Mouse (Mus musculus) G1E (cell line): Measurements from ENCODE around the gene Zdhhc24. TPM values are rescaled to one million over a fixed set of nuclear protein-coding genes. Genes with fewer than 3 reads are reported as not detected.
A peak's percentile ranks its signal among the peaks of the same experiment; 100 is the strongest.

Source experiments
- ATAC-seq: 2 replicates; pipeline ENCODE4 v1.8.0; 2016; ENCODE audit warnings: mild to moderate bottlenecking; ENCODE audit not compliant: insufficient number of reproducible peaks, poor library complexity, low FRiP score, severe bottlenecking; ENCODE audit errors: extremely low read depth
- DNase-seq: peaks from one replicate; pipeline ENCODE4 v3.0.0; 2012; ENCODE audit warnings: low spot score
- H3K27me3 ChIP-seq: 2 replicates; pipeline ENCODE4 v1.6.1; 2012; ENCODE audit warnings: mild to moderate bottlenecking, low read length, inconsistent platforms; ENCODE audit not compliant: insufficient read depth
- H3K36me3 ChIP-seq: replicated peaks from 2 replicates; pipeline ENCODE3; 2012; ENCODE audit warnings: mild to moderate bottlenecking, inconsistent platforms
- H3K4me1 ChIP-seq: 2 replicates; pipeline ENCODE4 v1.6.1; 2012; ENCODE audit warnings: low read depth, low read length, inconsistent platforms, mixed read lengths; ENCODE audit not compliant: insufficient read depth
- H3K4me3 ChIP-seq: 2 replicates; pipeline ENCODE4 v1.5.1; 2012; ENCODE audit warnings: low read depth, mild to moderate bottlenecking, inconsistent platforms, low read length, moderate library complexity, mixed read lengths
- H3K9me3 ChIP-seq: replicated peaks from 2 replicates; pipeline ENCODE4 v1.6.1; 2012; ENCODE audit warnings: inconsistent platforms
- CTCF ChIP-seq: IDR thresholded peaks from 2 replicates; pipeline ENCODE4 v1.5.1; 2012; ENCODE audit warnings: low read depth, low read length, inconsistent platforms, mixed read lengths
- GATA1 ChIP-seq: IDR thresholded peaks from 2 replicates; pipeline ENCODE4 v1.6.1; 2012; ENCODE audit warnings: borderline replicate concordance, low read length, inconsistent platforms, mixed read lengths
- GATA2 ChIP-seq: IDR thresholded peaks from 2 replicates; pipeline ENCODE4 v1.6.1; 2012; ENCODE audit warnings: low read depth, low read length, inconsistent platforms, borderline replicate concordance
- POLR2AphosphoS5 ChIP-seq: IDR thresholded peaks from 2 replicates; pipeline ENCODE4 v1.6.1; 2012; ENCODE audit warnings: low read depth, low read length, inconsistent platforms; ENCODE audit not compliant: insufficient replicate concordance
- TAL1 ChIP-seq: conservative IDR thresholded peaks from 2 replicates; pipeline ENCODE4 v1.6.1; 2012; ENCODE audit warnings: low read depth, low read length, inconsistent platforms, mixed read lengths
- polyA plus RNA-seq: library from polyadenylated mRNA; stranded (reverse); fragments of >175 nt; gene quantifications from 2 replicates; pipeline ENCODE4 v1.2.3, GENCODE M21; 2012
- total RNA-seq, 2 experiments: library from RNA; stranded (forward) in 1 of 2; stranded (reverse) in 1 of 2; fragments of 200-1000 nt in 1 of 2; fragments of >200 nt in 1 of 2; fragmentation: Nextera tagmentation in 1 of 2; gene quantifications; 2 replicates each; pipeline ENCODE4 v1.2.3; 2014 to 2017

Gene Zdhhc24
- total and polyA plus RNA-seq, 3 experiments: 2.0 to 19.5 (median 13.9) TPM

DNA sequence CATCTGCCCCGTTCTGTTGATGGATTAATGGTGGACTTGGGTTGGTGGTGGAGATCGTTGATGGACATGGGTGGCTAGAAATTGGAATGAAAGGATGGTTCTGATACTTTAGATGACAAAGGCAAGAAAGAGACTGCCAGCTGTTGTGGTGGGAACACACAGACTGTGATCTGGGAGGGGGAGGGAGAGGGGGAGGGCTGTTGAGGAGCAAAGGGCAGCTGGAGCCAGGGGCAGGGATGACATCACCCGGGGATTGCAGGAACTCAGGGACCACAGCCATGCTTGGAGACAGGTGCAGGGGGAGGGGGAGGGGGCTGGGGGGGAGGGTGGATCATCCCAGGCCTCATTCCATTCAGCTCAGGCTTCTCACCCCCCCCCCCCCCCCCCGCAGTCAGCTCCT lies 2.2 kb upstream of the Zdhhc24 start:
- H3K9me3 ChIP-seq: no peaks in the 10 kb centered on the region
- DNase-seq (no peak), ATAC-seq (no peak)
- peaks cover 16% of the 10 kb centered on the region for H3K36me3 ChIP-seq
- H3K4me1 ChIP-seq: peaks cover 33% of the 10 kb centered on the region
- no peak overlapping the region for H3K4me3 ChIP-seq
- TF ChIP-seq TAL1 (no peak), CTCF (no peak)
- H3K27me3 ChIP-seq: peaks cover 36% of the 10 kb centered on the region

DNA sequence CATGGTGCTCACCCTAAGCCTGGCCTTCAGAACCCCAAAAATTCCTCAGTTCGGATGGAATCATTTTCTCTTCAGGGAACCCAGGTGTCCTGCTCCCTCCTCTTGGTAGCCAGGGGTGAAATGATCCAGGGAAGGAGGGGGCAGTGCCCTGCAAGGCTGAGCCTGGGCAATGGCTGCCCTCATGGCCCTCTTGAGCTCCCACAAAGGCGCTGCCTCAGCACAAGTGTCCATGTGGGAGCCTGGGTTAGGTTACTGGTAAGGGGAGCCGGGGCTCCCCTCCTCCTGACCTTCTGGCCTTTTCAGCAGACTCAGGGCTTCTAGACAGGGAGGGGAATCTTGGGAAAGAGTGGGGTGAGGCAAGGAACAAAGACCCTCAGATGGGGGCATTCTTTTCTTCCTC lies 1.7 kb upstream of the Zdhhc24 start:
- DNase-seq (no peak), ATAC-seq (no peak)
- Histone ChIP-seq H3K9me3 (no peaks in the 10 kb centered on the region), H3K4me1 (peaks cover 37% of the 10 kb centered on the region), H3K36me3 (peaks cover 21% of the 10 kb centered on the region), H3K27me3 (peaks cover 32% of the 10 kb centered on the region), H3K4me3 (no peak overlapping the region)
- TF ChIP-seq GATA1: no peak
- TF ChIP-seq CTCF: no peak
- no peak for TF ChIP-seq TAL1
- no peak for TF ChIP-seq POLR2AphosphoS5
- no peak for TF ChIP-seq GATA2

DNA sequence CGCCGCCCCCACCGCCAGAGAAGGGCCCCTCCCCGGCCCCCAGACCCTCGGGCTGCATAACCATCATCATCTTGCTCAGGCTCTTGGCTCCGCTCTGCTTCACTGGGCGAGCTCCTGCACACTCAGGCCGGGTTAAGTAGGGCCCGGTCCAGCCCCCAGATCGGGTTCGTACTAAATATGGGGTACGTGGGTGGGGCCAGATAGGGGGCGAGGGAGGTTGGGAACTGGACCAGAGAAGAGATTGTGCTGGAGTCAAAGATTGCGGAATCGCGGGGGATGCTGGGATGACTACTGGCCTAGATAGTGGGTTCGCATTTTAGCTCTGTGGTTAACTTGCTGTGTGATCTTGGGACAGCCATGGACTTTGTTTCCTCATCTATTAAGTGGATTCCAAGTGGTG lies 683 bp upstream of the Zdhhc24 start, which contains the start of gene Actn3:
Actn3 (minus strand) TSS at position 125 of the 400 bp plus-strand sequence.
- DNase-seq (no peak), ATAC-seq (no peak)
- peaks cover 28% of the 10 kb centered on the region for H3K27me3 ChIP-seq
- no peaks in the 10 kb centered on the region for H3K9me3 ChIP-seq
- H3K4me3 ChIP-seq: peak within 1 kb of the TSS; percentile 98
- TF ChIP-seq CTCF (no peak), TAL1 (no peak), GATA1 (no peak), POLR2AphosphoS5 (no peak), GATA2 (no peak)
- peaks cover 31% of the 10 kb centered on the region for H3K36me3 ChIP-seq
- H3K4me1 ChIP-seq: peaks cover 37% of the 10 kb centered on the region

DNA sequence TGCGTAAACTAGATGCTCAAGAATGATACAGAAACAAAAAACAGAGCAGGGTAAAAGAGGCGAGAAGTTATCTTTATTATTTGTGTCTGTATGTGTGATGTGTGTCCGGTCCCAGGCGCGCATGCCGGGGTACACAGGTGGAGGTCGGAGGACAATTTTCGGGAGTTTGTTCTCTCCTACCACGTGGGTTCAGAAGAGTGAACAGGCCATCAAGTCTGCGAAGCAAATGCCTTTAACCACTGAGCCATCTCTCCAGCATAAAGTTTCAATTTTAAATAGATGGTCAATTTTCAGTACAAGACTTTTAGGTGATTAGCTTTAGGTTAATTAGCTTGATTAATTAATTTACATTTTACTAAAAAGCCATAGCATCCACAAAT lies 846 bp downstream of the Zdhhc24 start:
- Histone ChIP-seq H3K4me1 (peaks cover 39% of the 10 kb centered on the region), H3K9me3 (no peaks in the 10 kb centered on the region), H3K27me3 (peaks cover 19% of the 10 kb centered on the region), H3K4me3 (peak overlapping the region; percentile 98), H3K36me3 (peaks cover 47% of the 10 kb centered on the region)
- ATAC-seq (no peak), DNase-seq (no peak)
- TF ChIP-seq CTCF: no peak
- no peak for TF ChIP-seq GATA1
- TF ChIP-seq TAL1: no peak
- no peak for TF ChIP-seq POLR2AphosphoS5
- no peak for TF ChIP-seq GATA2

DNA sequence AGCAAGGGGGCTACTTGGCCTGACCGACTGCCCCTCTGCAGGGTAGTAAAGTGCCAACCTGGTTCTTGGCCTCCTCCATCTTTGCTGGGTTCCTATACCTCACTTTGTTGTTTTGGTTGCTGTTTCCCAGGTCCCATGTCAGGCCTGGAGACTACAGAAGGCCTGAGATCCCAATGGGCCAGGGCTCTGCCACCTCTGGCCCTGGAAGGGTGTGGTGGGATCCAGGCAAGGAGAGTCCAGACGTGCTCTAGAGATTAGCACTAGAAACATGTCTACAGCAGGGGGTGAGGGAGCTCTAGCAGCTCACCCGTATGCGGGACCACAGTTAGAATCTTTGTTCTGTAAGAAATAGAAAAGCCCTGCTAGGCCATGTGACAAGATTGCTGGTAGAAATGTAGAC lies 5.5 kb downstream of the Zdhhc24 start:
- H3K4me3 ChIP-seq: no peak overlapping the region
- ATAC-seq (no peak), DNase-seq (no peak)
- H3K4me1 ChIP-seq: peaks cover 24% of the 10 kb centered on the region
- no peaks in the 10 kb centered on the region for H3K9me3 ChIP-seq
- TF ChIP-seq CTCF (no peak), GATA2 (no peak), TAL1 (no peak), POLR2AphosphoS5 (no peak)
- peaks cover 59% of the 10 kb centered on the region for H3K36me3 ChIP-seq
- H3K27me3 ChIP-seq: no peaks in the 10 kb centered on the region

DNA sequence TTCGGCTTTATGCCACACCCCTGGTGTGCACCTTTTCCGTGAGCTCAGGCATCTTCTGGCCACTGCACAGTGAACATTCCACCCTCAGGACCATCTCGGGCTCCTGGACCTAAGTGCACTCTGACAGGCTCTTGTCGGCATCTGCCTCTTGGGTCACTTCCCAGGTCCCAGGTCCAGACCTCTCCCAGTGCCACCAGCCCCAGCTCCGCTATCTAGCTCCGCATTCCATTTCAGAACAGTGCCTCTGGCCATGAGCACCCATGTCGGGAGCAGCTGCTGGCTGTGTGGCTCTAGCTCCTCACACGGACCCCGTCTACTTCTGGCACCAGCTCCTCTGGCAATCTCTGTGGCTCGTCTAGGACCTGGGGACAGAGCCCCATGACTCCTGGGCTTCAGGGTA lies 11.3 kb downstream of the Zdhhc24 start:
- H3K36me3 ChIP-seq: peaks cover 11% of the 10 kb centered on the region
- H3K27me3 ChIP-seq: peaks cover 4% of the 10 kb centered on the region; the same call in 1 of the 2 replicates
- no peaks in the 10 kb centered on the region for H3K9me3 ChIP-seq
- no peak for ATAC-seq
- H3K4me1 ChIP-seq: peaks cover 19% of the 10 kb centered on the region
- H3K4me3 ChIP-seq: no peak overlapping the region
- no peak for TF ChIP-seq CTCF
- no peak for DNase-seq

DNA sequence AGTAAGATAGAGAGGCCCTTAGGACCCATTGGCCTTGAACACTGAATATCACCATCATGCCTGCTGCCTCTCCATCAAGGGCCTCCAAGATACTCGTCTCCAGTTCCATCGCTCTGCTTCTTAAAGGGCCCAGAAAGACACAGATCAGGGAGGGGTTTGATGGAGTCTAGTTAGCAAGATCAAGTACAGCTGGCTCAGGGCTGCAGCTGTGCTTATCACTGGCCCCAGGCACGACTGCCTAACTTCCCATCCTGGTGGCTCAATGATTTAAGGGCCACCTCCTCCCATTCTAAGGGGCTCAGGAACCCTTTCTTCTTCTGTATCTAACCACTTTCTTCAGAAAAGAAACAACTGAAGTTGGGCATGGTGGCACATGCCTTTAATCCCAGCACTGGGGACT lies 13.3 kb downstream of the Zdhhc24 start:
- H3K27me3 ChIP-seq: peaks cover 4% of the 10 kb centered on the region; the same call in 1 of the 2 replicates
- TF ChIP-seq CTCF: no peak
- TF ChIP-seq TAL1: peak; percentile 32; the same call in 1 of the 2 replicates
- no peak overlapping the region for H3K4me3 ChIP-seq
- peaks cover 3% of the 10 kb centered on the region for H3K36me3 ChIP-seq
- H3K9me3 ChIP-seq: no peaks in the 10 kb centered on the region
- peaks cover 19% of the 10 kb centered on the region for H3K4me1 ChIP-seq
- ATAC-seq (no peak), DNase-seq (no peak)
